1 mouse cellular context compared by ENCODE assay signal in the genomic region with DNA sequence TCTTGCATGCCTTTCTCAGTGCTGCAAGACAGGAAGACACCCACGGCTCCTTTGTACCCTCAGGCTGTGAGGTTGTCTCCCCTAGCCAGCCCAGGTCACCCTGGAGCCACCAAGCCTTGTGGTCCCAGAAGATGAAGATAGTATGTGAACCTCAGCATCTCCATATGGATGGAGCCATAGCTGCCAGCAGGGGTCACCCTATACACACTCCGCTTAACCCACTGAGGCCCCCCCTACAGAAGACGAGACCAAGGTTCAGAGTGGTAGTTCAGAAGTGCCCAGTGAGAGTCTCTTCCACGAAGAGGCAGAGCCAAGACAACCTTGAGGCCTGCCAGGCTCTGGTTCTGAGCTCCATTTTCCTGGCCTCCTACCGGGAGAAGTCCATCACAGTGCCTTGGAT.
TF ChIP-seq lines count a peak whose summit lies in the region.

No protein-coding gene starts in this region.

TF ChIP-seq in CH12.LX, 34 proteins besides CTCF, POLR2A, EP300 and RAD21 (continued from another document):
- TF ChIP-seq PAX5 (IDR thresholded peaks at IDR 0.05; ENCODE audit: low read length) (no peak), SMC3 (IDR thresholded peaks at IDR 0.05; ENCODE audit: low read depth, low read length) (peak; percentile 41), JUN (IDR thresholded peaks at IDR 0.05; ENCODE audit: insufficient read depth, low read depth, low read length) (no peak), MYC (IDR thresholded peaks at IDR 0.05; ENCODE audit: low read depth, low read length) (no peak), MEF2A (IDR thresholded peaks at IDR 0.05; ENCODE audit: borderline replicate concordance, low read depth, low read length) (no peak)
